Mouse (Mus musculus) spleen, embryonic (tissue): Measurements from ENCODE around the gene Clybl.

Source experiments
- CTCF ChIA-PET: fragments of 350-600 bp; sonication (Branson Sonifier 250); formaldehyde crosslinking; loops from one replicate; lab custom pipeline; 2022; lab: Charles Lee

The Clybl gene

GRCm38 (mm10) chr14:122384447-122385237 is 203.1 kb downstream of the Clybl start:
- CTCF ChIA-PET: no interaction called here

GRCm38 (mm10) chr14:122385238-122385534 is 203.7 kb downstream of the Clybl start:
- CTCF ChIA-PET: no interaction called here

GRCm38 (mm10) chr14:122385758-122386157 is 204.3 kb downstream of the Clybl start:
- CTCF ChIA-PET: no interaction called here

GRCm38 (mm10) chr14:122386281-122387130 is 205.0 kb downstream of the Clybl start:
- CTCF ChIA-PET: no interaction called here

- CTCF ChIA-PET: no interaction called here
These were observed 206.3 kb downstream of the Clybl start for GRCm38 (mm10) chr14:122387781-122388180.

GRCm38 (mm10) chr14:122388431-122389031 is 207.0 kb downstream of the Clybl start:
- CTCF ChIA-PET: no interaction called here

GRCm38 (mm10) chr14:122389684-122390370 is 208.3 kb downstream of the Clybl start:
- CTCF ChIA-PET: no interaction called here

- CTCF ChIA-PET: interaction anchor here (0.6 kb wide), 1 partner anchor 12 kb away, joined by 5 read pairs; no protein-coding TSS in a partner anchor
These were observed 209.4 kb downstream of the Clybl start for GRCm38 (mm10) chr14:122390935-122391334.

GRCm38 (mm10) chr14:122393119-122393518 is 211.6 kb downstream of the Clybl start:
- CTCF ChIA-PET: no interaction called here

- CTCF ChIA-PET: no interaction called here
These were observed 217.2 kb downstream of the Clybl start for GRCm38 (mm10) chr14:122398676-122399075.

GRCm38 (mm10) chr14:122399906-122400305 is 218.4 kb downstream of the Clybl start:
- CTCF ChIA-PET: no interaction called here

GRCm38 (mm10) chr14:122401886-122402285 is 220.4 kb downstream of the Clybl start:
- CTCF ChIA-PET: no interaction called here

- CTCF ChIA-PET: interaction anchor here (0.7 kb wide), 1 partner anchor 12 kb away, joined by 5 read pairs; no protein-coding TSS in a partner anchor
These were observed 221.3 kb downstream of the Clybl start for GRCm38 (mm10) chr14:122402716-122403258.

GRCm38 (mm10) chr14:122403422-122403940 is 222.0 kb downstream of the Clybl start:
- CTCF ChIA-PET: interaction anchor here (0.7 kb wide), 1 partner anchor 12 kb away, joined by 5 read pairs; no protein-coding TSS in a partner anchor

GRCm38 (mm10) chr14:122404596-122405154 is 223.2 kb downstream of the Clybl start:
- CTCF ChIA-PET: interaction anchor here (0.5 kb wide), 1 partner anchor 572 kb away, joined by 5 read pairs; no protein-coding TSS in a partner anchor

GRCm38 (mm10) chr14:122405236-122405635 is 223.7 kb downstream of the Clybl start:
- CTCF ChIA-PET: no interaction called here

GRCm38 (mm10) chr14:122405897-122406540 is 224.5 kb downstream of the Clybl start:
- CTCF ChIA-PET: interaction anchor here (0.6 kb wide), 2 partner anchors 1119 to 1345 kb away, joined by 3 to 4 read pairs; no protein-coding TSS in a partner anchor

GRCm38 (mm10) chr14:122406541-122407219 is 225.2 kb downstream of the Clybl start:
- CTCF ChIA-PET: no interaction called here

GRCm38 (mm10) chr14:122412841-122413541 is 231.5 kb downstream of the Clybl start:
- CTCF ChIA-PET: no interaction called here
